Mouse (Mus musculus) lung, adult 18-20 months (tissue): ENCODE results near the gene Chdh.

Experiments used
- DNase-seq, 2 experiments: peaks; one replicate each; pipeline ENCODE4 v3.0.0; 2022; ENCODE audit warnings: mixed read lengths in 2 of 2

Chdh gene

DNA sequence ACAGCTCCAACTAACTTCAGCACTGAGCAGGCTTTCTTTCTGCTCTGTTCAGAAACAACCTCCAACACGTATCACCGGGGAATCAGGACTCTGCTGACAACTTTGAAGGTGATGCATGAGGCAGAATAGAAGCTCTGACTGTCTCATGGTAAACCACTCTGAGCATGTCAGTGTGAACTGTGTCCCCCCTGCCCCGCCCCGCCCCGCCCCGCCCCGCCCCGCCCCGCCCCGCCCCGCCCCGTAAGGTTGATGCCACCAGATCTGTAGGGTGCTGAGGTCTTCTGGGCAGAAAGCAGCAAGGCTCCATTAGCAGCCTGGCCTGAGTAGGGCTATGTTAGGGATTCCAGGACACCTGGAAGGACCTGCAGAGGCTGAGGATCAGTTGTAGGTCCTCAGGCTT is 57.9 kb downstream of the Chdh start:
- no peak for DNase-seq

DNA sequence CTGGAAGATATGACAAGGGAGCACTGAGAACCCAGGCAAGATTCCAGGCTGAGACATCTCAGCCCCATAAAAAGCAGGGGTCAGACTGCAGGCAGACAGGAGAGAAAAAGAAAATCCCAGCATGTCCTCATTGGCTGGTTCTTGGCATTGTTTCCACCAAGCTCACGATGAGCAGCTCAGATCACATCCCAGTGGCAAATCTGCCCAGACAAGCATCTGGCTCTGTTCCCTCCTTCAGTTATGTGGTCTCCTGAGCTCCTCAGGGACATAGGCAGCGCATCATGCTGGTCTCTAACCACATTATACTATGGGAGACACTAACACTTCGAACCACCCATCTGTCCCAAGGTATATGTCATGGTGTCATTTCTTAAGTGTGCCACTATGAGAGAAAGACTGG is 59.7 kb downstream of the Chdh start:
- no peak for DNase-seq

DNA sequence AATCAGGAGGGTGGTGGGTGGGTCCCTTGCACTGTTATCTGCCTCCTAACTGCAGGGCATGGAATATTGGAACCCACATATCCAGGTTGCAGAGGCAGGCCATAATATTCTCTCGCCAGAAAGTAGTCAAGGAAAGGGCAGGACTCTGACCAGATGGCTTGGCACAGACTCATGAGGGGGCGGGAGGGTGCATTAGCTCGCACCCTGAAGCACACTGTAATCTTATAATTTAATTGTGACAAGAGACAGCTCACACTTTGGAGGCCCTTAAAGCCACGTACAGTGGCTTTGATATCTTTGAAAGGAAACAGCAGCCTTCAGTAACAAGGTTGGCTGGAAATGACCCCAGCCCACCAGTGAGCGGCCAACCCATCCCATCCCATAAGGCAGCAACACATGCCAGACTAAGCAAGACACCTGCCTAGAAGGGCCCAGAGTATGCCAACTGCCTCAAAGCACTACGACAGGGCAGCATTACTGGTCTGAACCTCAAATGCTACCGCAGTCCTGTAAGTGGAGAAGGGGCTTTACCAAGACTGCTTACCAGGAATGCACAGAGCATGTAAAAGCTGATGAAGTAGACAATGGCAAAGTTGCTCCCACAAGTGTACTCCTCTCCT is 66.6 kb downstream of the Chdh start:
- DNase-seq = no peak

DNA sequence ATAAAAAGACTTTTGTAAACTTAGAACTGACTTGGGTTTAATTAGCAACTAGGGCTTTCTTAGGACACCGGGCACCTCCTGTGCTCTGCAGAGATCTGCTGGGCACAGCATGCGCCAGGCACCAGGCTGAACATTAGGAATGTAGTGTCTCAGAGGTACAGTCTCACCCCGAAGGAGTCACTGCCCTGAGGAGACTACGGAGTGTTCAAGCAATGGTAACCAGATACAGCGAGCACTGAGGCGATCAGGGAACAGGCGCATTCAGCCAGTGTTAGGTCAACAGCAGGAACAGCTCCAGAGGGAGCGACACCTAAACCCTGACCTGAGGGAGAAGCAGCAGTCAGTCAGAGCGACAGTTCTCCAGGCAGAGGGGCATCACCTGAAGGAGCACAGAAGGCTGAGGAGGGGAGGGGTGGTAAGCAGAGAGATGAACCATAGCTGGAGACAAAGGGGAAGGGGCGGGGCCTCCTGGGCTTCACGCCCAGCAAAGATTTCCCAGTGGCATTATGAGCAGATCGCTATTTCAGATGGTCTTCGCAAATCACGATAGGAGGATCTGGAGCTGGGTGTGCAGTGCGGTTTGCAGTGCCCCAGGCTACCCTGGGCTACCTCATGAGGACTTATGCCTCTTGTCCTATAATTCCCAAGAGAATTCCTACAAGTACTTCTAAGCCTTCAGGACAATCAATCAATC is 69.4 kb downstream of the Chdh start:
- no peak for DNase-seq

DNA sequence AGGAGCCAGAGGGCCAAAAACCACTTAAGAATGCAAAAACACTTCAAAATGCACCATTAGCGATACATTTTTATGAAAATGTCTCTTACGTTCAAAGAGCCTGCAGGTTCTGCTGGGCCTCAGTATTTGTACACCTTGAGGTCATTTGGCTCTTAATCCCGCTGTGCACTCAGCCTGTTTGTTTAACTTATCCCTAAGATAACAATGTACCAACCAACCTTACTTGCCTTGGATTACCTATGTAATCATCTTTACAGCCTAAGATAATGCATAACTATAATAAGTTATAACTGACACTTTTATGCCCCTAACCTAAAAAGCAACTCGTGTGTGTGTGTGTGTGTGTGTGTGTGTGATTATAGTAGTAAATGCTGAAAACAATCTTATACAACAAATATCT is 70.9 kb downstream of the Chdh start:
- no peak for DNase-seq
